Mouse (Mus musculus): ENCODE data around the gene Trp53i11. TPM values are rescaled to one million over a fixed set of nuclear protein-coding genes. Genes with fewer than 3 reads are reported as not detected.

Gene Trp53i11
- polyA plus RNA-seq, 1 experiment from 2014 or later = 51.1 TPM

GRCm38 (mm10) chr2:93190771-93191487 lies 3.6 kb downstream of the Trp53i11 start:
- WGBS = 22% methylated on average over 9 of the region's 9 CpGs
- no peak overlapping the region for H3K4me3 ChIP-seq (ENCODE audit: low read depth, low read length)
- H3K4me1 ChIP-seq (ENCODE audit: insufficient read depth) = peaks cover 6% of the 10 kb centered on the region; the same call in 1 of the 2 replicates
- H3K36me3 ChIP-seq (ENCODE audit: insufficient read depth) = no peaks in the 10 kb centered on the region
- H3K4me2 ChIP-seq = peak overlapping the region; percentile 2; the same call in 1 of the 2 replicates
- H3K9ac ChIP-seq = no peak overlapping the region
- DNase-seq (no peak), ATAC-seq (ENCODE audit: insufficient read depth) (no peak)
- H3K9me3 ChIP-seq (ENCODE audit: low read depth, low read length) = no peaks in the 10 kb centered on the region
- no peak overlapping the region for H3K27ac ChIP-seq (ENCODE audit: low read depth)
- TF ChIP-seq CTCF (IDR thresholded peaks at IDR 0.05; ENCODE audit: low read depth) = no peak
- peaks cover 3% of the 10 kb centered on the region; the same call in 1 of the 2 replicates for H3K27me3 ChIP-seq (ENCODE audit: insufficient read depth, low read length)

GRCm38 (mm10) chr2:93191488-93192181 lies 4.3 kb downstream of the Trp53i11 start:
- Histone ChIP-seq H3K4me1 (ENCODE audit: insufficient read depth) (peaks cover 6% of the 10 kb centered on the region; the same call in 1 of the 2 replicates), H3K27me3 (ENCODE audit: insufficient read depth, low read length) (no peaks in the 10 kb centered on the region), H3K9ac (no peak overlapping the region), H3K27ac (ENCODE audit: low read depth) (no peak overlapping the region), H3K4me2 (no peak overlapping the region), H3K4me3 (ENCODE audit: low read depth, low read length) (no peak overlapping the region), H3K9me3 (ENCODE audit: low read depth, low read length) (no peaks in the 10 kb centered on the region), H3K36me3 (ENCODE audit: insufficient read depth) (no peaks in the 10 kb centered on the region)
- DNase-seq (no peak), ATAC-seq (ENCODE audit: insufficient read depth) (no peak)
- 64% methylated on average over 14 of the region's 14 CpGs for WGBS
- TF ChIP-seq CTCF (IDR thresholded peaks at IDR 0.05; ENCODE audit: low read depth) = no peak

GRCm38 (mm10) chr2:93192182-93192560 lies 4.8 kb downstream of the Trp53i11 start:
- no peak for DNase-seq
- Histone ChIP-seq H3K36me3 (ENCODE audit: insufficient read depth) (no peaks in the 10 kb centered on the region), H3K27me3 (ENCODE audit: insufficient read depth, low read length) (no peaks in the 10 kb centered on the region), H3K4me1 (ENCODE audit: insufficient read depth) (peaks cover 6% of the 10 kb centered on the region; the same call in 1 of the 2 replicates), H3K4me2 (no peak overlapping the region), H3K9ac (no peak overlapping the region), H3K9me3 (ENCODE audit: low read depth, low read length) (no peaks in the 10 kb centered on the region), H3K4me3 (ENCODE audit: low read depth, low read length) (no peak overlapping the region), H3K27ac (ENCODE audit: low read depth) (no peak overlapping the region)
- no peak for ATAC-seq (ENCODE audit: insufficient read depth)
- TF ChIP-seq CTCF (IDR thresholded peaks at IDR 0.05; ENCODE audit: low read depth) = no peak
- WGBS = 46% methylated on average over 9 of the region's 9 CpGs

DNA sequence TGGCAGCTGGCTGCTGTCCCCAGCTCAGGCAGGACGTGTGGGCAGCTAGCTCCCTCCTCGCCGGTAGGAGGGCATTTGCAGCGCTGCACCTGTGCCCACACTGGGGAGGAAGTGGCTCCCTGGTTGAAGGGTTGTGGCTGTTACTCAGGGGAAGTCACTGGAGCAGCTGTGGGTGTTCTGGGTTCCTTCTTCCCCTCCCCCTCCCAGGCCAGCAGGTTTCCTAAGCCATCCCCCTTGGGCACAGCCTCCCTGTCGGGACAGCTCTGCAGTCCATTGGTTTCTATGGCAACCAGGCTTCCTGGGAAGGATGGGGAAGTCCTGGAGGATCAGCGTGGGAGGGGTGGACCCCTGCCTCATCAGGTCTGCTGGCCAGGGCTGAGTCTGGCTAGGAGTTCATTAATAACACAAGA lies 5.3 kb downstream of the Trp53i11 start:
- peak; percentile 44 for DNase-seq
- Histone ChIP-seq H3K4me1 (ENCODE audit: insufficient read depth) (peaks cover 6% of the 10 kb centered on the region; the same call in 1 of the 2 replicates), H3K27me3 (ENCODE audit: insufficient read depth, low read length) (no peaks in the 10 kb centered on the region), H3K9ac (no peak overlapping the region), H3K27ac (ENCODE audit: low read depth) (no peak overlapping the region), H3K36me3 (ENCODE audit: insufficient read depth) (no peaks in the 10 kb centered on the region), H3K9me3 (ENCODE audit: low read depth, low read length) (no peaks in the 10 kb centered on the region), H3K4me3 (ENCODE audit: low read depth, low read length) (no peak overlapping the region), H3K4me2 (no peak overlapping the region)
- no peak; the same call in 1 of the 2 replicates for ATAC-seq (ENCODE audit: insufficient read depth)
- TF ChIP-seq CTCF (IDR thresholded peaks at IDR 0.05; ENCODE audit: low read depth) = no peak; the same call in 1 of the 2 replicates
- WGBS = 10% methylated on average over 6 of the region's 6 CpGs

- H3K27ac ChIP-seq (ENCODE audit: low read depth) = no peak overlapping the region
- ATAC-seq (ENCODE audit: insufficient read depth) (no peak), DNase-seq (no peak)
- 57% methylated on average over 4 of the region's 4 CpGs for WGBS
- H3K4me1 ChIP-seq (ENCODE audit: insufficient read depth) = peaks cover 6% of the 10 kb centered on the region; the same call in 1 of the 2 replicates
- H3K36me3 ChIP-seq (ENCODE audit: insufficient read depth) = no peaks in the 10 kb centered on the region
- H3K9ac ChIP-seq = no peak overlapping the region
- no peak for TF ChIP-seq CTCF (IDR thresholded peaks at IDR 0.05; ENCODE audit: low read depth)
- H3K9me3 ChIP-seq (ENCODE audit: low read depth, low read length) = no peaks in the 10 kb centered on the region
- H3K4me3 ChIP-seq (ENCODE audit: low read depth, low read length) = no peak overlapping the region
- no peak overlapping the region for H3K4me2 ChIP-seq
- H3K27me3 ChIP-seq (ENCODE audit: insufficient read depth, low read length) = no peaks in the 10 kb centered on the region
Observed at GRCm38 (mm10) chr2:93193806-93194205, 6.5 kb downstream of the Trp53i11 start.

DNA sequence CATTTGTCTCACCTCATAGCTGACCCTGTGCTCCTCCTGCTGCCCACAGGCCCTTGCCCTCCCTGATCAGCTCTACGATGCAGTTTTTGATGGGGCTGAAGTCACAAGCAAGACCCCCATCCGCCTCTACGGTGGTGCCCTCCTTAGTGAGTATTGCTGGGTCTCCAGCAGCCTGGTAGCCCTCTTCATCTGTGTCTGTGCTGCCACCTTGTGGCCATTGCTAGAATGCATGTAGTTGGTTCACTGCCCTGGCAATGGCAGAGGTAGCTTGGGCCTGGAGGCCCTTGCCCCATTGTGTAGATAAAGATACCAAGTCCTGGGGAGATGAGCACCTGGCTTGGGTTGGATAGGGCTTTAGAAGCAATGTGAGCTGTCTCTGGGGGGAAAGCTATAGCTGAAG lies 11.5 kb downstream of the Trp53i11 start:
- Histone ChIP-seq H3K36me3 (ENCODE audit: insufficient read depth) (0 out of 2 replicates have a peak, but pooled peaks cover 6% of the 10 kb centered on the region), H3K27ac (ENCODE audit: low read depth) (no peak overlapping the region), H3K9me3 (ENCODE audit: low read depth, low read length) (no peaks in the 10 kb centered on the region), H3K4me3 (ENCODE audit: low read depth, low read length) (no peak overlapping the region), H3K27me3 (ENCODE audit: insufficient read depth, low read length) (no peaks in the 10 kb centered on the region), H3K4me2 (no peak overlapping the region), H3K9ac (no peak overlapping the region), H3K4me1 (ENCODE audit: insufficient read depth) (no peaks in the 10 kb centered on the region)
- peak; percentile 62 for ATAC-seq (ENCODE audit: insufficient read depth)
- peak; percentile 98 for TF ChIP-seq CTCF (IDR thresholded peaks at IDR 0.05; ENCODE audit: low read depth)
- peak; percentile 97 for DNase-seq
- whole genome bisulfite sequencing = 6% methylated on average over 3 of the region's 3 CpGs

- peak; percentile 42 for ATAC-seq (ENCODE audit: insufficient read depth)
Observed at GRCm38 (mm10) chr2:93199531-93199974, 12.2 kb downstream of the Trp53i11 start.

More at GRCm38 (mm10) chr2:93199531-93199974, 12.2 kb downstream of the Trp53i11 start:
- Histone ChIP-seq H3K27me3 (ENCODE audit: insufficient read depth, low read length) (no peaks in the 10 kb centered on the region), H3K4me3 (ENCODE audit: low read depth, low read length) (no peak overlapping the region), H3K27ac (ENCODE audit: low read depth) (no peak overlapping the region), H3K36me3 (ENCODE audit: insufficient read depth) (0 out of 2 replicates have a peak, but pooled peaks cover 6% of the 10 kb centered on the region), H3K9ac (no peak overlapping the region), H3K4me1 (ENCODE audit: insufficient read depth) (no peaks in the 10 kb centered on the region), H3K4me2 (no peak overlapping the region), H3K9me3 (ENCODE audit: low read depth, low read length) (no peaks in the 10 kb centered on the region)
- WGBS = 39% methylated on average over 13 of the region's 13 CpGs
- peak; percentile 98 for TF ChIP-seq CTCF (IDR thresholded peaks at IDR 0.05; ENCODE audit: low read depth)
- peak; percentile 82 for DNase-seq

Measured in lung, embryonic 14.5 days (tissue).